Mouse (Mus musculus): ENCODE data around the gene Smim5.

Gene Smim5

DNA sequence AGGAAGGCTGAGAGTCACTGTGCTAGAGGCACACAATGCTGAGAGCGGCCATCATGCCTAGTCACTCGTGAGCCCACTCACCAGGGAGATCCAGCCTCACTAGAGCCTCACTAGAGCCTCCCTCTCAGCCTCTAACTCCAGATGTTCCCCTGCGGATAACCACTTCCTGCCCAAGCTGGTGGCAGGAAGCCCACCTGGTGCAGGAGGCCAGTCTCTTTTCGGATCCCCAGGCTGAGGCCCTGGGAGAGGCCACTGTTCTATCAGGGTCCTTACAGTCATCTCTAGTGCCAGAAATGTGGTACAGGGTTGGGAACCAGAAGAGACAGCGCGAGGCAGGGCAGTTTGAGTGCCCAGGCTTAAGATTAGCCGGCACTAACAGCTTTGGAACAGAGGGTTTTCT lies 1.3 kb upstream of the Smim5 start:
- DNase-seq: no peak

- peak; percentile 56 for DNase-seq
Measured at GRCm38 (mm10) chr11:115898886-115899285, 880 bp upstream of the Smim5 start.

- no peak for DNase-seq
Measured at GRCm38 (mm10) chr11:115900561-115901337, 983 bp downstream of the Smim5 start.

GRCm38 (mm10) chr11:115901338-115902161 lies 1.8 kb downstream of the Smim5 start:
- DNase-seq: no peak

DNA sequence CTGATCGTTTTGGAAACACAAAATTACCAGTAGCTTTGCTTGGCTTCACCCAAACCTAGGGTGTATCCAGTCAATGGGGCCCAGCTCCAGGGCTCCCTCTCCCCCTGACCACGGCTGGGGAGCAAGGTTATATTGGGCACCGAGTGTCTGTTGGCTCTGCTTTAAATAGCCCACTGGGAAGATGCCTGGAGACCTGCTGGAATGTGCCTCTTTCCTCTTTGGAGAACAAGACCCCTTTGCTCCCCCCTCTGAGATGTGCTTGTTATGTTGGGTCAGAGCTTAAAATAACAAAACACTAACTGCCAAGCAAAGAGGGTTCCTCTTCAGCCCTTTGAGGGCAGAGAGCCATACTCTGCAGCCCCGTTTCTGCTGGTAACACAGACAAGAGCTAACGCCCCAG lies 2.4 kb downstream of the Smim5 start:
- no peak for DNase-seq

GRCm38 (mm10) chr11:115902831-115903230 lies 3.1 kb downstream of the Smim5 start:
- peak; percentile 77 for DNase-seq

GRCm38 (mm10) chr11:115903384-115904230 lies 3.8 kb downstream of the Smim5 start:
- DNase-seq: peak; percentile 46

- no peak for DNase-seq
Measured at GRCm38 (mm10) chr11:115904231-115904955, 4.6 kb downstream of the Smim5 start.

DNA sequence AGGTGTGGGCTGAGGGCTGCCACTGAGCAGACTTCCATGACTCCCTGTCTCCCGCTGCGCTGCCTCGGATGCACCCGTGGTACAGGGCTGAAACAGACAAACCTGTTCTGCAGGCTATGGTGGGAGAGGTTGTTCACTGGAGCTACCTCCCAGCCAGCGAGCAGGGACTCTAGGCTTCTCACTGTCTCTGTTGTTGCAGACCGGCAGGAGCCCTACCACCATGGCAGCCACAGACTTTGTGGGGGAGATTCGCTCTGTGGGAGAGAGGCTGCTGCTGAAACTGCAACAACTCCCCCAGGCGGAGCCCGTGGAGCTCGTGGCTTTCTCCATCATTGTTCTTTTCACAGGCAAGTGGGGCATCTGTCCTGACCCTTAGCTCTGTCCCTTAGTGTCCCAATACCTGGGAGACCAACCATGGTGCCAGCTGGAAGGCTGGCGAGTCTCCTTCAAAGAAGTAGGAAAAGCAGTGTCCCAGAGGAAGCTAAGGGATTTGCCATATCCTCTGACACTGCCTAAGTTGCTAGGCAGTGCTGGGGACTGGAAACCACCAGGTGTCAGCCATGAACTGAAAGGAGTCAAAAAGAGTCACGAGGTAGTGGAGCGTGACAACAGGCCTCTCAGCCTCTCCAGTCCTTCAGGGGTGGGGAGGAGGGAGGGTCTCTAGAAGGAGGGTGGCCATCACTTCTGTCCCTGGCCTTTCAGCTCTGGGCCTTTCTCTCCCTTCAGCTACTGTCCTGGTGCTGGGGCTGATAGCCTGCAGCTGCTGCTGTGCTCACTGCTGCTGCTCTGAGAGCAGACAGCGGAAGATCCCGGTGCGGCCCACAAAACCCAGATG lies 5.4 kb downstream of the Smim5 start:
- DNase-seq: no peak

DNA sequence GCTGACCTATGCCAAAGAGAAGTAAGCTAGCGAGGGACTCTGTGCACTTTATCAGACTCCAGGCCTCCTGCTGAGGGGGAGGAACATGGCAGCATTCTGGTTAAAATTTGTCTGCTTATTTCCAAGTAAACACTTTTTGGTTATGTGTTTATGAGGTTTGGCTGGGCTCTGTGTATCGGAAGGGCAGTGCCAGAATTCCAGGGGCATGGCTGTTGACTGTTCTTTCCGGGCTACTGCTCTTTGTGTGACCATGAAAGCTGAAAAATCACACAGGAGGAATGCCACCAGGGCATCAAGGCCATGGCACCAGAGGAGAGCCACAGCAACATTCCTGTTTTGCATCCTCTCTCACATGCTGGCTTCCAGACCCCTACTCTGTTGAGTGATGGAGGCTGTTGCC lies 6.3 kb downstream of the Smim5 start:
- DNase-seq: no peak

GRCm38 (mm10) chr11:115906521-115906920 lies 6.8 kb downstream of the Smim5 start:
- no peak for DNase-seq

- DNase-seq: no peak
Measured at GRCm38 (mm10) chr11:115911134-115911561, 11.4 kb downstream of the Smim5 start.

GRCm38 (mm10) chr11:115911632-115912376 lies 12.0 kb downstream of the Smim5 start, which contains the start of gene Smim6:
Gene Smim6, plus strand, starts transcription at chr11:115912017.
- no peak for DNase-seq

- no peak for DNase-seq
Measured at GRCm38 (mm10) chr11:115916579-115916978, 16.8 kb downstream of the Smim5 start.

- no peak for DNase-seq
Measured at GRCm38 (mm10) chr11:115918637-115919036, 18.9 kb downstream of the Smim5 start.

- no peak for DNase-seq
Measured at GRCm38 (mm10) chr11:115919073-115919472, 19.3 kb downstream of the Smim5 start.

DNA sequence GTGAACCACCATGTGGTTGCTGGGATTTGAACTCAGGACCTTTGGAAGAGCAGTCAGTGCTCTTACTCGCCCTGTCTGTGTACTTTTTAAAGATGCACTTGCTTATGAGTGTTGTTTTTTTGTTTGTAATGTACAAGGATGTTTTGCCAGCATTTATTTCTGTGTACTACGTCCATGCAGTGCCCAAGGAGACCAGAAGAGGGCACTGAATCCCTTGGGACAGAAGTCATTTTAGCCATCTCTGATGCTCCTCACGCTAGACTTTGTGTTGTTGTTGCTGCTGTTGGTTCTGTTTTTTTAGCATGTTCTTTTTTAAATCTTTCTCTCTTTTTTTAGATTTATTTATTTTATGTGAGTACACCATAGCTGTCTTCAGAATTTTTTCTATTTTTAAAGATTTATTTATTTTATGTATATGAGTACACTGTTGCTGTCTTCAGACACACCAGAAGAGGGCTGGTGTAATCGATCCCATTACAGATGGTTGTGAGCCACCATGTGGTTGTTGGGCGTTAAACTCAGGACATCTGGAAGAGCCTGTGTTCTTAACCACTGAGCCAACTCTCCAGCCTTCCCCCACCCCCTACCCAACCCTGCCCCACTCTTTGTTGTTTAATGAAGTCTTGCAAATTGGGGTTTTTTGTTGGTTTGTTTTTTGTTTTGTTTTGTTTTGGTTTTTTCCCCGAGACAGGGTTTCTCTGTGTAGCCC lies 20.5 kb downstream of the Smim5 start:
- DNase-seq: peak; percentile 69

GRCm38 (mm10) chr11:115921986-115922385 lies 22.2 kb downstream of the Smim5 start:
- DNase-seq: no peak

DNA sequence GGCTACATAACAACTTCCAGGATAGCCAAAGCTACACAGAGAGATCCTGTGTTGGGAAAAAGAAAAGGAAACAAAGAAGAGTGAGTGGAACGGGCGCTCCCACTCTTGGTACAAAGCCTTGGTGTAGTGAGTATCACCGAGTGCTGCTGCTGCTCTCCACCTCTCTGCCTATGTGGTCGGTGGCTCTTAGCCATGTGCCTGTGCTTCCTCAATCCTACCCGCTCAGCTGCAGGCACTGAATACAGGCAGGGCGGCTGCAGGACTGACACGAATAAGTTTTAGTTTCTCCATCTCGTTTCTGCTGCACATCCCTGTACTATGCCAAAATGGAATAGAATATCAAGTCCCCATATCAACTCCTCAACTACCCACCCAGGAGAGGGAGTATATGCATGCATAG lies 29.3 kb downstream of the Smim5 start:
- peak; percentile 6 for DNase-seq

DNA sequence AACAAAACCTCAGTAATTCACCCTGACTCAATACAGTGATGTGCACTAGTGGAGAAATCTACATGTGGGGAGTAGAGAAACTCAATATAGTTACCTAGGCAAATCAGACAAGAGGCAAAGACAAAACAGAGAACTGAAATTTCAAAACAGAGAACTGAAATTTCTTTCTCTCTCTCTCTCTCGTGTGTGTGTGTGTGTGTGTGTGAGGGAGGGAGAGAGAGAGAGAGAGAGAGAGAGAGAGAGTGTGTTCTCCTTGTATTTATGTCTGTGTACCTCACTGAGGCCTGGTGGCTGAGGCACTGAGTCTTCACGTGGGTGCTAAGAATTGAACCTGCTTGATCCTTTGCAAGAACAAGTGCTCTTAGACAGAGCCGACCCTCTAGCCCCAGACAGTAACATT lies 30.1 kb downstream of the Smim5 start:
- DNase-seq: no peak

Data from lung, postnatal 14 days (tissue).